Mouse (Mus musculus): ENCODE results near the gene Gabrd.
A peak's percentile ranks its signal among the peaks of the same experiment; 100 is the strongest.

The Gabrd gene

DNA sequence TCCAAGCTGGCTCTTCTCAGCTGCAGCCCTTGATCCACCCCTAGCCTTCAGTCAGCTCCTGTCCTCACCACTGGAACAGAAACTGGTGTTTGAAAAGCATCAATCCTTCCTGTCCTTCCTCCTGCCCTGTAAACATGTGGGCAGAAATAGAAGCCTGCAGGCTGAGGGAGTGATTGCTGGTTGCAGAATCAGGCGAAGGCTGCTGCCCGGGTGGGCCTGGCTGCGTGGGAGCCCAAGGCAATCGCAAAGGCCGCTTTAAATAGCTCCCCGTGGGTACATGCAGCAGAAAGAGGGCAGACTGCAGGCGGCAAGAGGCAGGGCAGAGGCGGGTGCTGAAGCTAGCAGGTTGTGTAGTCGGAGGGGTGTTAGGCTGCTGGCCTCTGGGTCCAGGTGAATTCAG is 15.2 kb downstream of the Gabrd start:
- no peak for DNase-seq (ENCODE audit: low spot score)

DNA sequence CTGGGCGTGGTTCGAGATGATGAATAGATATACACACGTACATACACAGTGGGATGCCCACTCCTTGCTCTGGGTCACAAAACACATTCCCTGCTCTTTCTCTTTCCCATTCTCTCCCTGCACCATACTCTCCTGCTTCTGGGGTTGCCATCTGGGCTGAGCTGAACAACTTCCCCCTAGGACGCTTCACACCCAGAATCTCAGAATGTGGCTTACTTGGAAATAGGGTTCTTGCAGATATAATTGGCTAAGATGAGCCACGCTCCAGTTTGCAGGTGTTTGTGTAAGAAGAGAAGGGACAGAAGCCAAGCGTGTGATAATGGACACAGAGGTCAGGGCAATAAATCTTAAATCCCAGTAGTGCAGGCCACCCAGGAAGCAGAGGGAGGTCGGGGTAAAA is 15.9 kb downstream of the Gabrd start:
- no peak for DNase-seq (ENCODE audit: low spot score)

DNA sequence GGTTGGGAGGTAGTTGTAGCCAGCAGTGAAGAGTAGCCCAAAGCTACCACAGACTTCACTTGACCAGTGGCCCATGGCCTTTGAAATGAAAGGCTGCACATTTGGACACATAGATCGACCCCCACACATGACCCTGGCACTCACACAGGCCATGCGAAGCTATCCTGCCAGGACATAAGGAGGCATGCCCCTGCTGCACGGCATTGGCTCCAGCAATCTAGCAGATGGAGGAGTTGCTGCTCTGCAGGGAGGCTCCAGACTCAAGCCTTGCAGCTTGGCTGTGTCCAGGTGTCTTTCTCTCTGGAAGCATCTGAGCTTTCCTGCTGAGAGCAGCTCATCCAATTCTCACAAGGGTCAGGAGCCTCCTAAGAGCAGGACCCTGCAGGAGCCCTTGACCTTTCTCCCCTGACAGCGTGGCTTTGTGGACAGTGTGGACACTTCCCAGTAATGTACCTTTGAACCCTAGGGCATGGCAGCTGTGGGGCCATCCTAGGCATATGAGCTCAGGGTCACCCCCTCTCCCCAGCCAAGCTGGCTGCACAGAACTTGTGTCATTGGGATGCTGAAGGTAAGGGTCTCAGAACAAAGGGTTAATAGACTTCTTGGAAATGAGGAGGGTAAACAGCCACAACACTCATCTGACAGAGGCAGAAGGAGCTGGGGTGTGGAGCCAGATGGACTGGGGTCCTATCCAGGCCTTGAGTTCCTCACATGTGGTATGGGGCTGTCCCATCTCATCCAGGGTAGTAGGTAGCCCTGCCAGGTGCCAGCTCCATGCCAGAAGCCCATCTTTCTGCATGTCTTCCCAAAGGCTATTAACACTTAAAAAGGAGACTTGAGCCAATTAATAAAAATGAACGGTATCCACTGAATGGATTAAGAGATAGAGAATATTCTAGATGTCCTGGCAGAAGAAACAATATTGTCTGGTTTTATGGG is 25.8 kb downstream of the Gabrd start:
- DNase-seq (ENCODE audit: low spot score), result no peak

DNA sequence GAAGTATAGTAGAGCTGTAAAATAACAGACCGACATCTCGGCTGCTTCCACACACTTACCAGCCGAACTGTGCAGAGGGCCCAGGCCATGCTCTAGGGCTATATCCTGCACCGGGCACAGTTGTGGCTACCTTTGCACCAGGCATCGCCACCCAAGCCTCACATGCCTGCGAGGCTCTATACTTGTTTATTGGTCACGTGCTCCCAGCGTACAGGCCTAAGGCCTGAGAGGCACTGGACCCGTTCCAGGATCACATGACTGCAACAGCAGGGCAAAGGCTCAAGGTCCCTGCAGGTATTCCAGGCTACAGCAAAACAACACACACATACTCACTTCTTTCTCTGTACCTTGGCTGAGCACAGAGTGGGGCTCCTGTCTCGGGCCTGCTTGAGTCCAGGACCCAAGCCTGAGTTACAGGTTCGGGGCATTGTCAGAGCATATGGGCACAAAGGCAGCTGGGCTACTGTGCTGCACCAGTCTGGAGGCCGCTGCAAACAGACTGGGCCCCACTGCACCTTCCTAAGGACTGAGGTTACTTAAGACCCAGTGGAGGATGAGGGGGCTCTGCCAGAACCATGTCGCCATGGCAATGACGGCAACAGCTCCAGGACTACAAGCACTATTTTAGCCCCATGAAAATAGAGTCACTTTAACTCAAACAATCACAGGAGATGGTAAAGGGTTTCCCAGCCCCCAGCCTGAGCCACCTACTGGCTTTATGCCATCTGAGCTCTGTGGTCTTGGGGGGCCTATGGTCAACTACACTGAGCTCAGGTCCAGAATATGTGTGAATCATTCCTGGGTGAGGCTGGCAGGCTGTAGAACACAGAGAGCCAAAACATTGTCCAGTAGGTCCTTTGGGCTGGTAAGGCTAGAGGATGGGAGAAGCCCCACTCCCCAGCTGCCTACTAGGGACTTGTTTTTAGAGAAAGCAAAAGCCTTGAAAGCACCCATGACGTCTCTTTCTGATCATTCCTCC is 26.9 kb downstream of the Gabrd start:
- DNase-seq (ENCODE audit: low spot score), result no peak

DNA sequence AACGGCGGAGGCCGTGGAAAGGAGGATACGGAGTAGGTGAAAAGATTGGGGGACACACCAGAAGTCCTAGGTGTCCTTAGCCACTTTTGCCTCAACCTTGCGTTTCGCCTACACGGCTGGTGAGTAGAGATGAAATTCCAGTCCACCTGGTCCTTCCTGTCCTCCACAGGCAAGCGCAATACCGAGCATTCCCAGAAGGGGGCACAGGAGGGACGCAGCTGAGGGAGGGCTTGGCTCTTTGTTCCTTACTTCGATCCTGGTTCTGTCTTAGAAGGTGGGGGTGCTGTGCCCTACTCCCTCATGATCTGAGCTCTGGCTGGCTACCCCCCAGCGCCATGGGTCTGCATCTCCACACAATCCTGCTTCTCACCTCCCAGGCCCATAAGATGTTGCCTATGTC is 29.2 kb downstream of the Gabrd start:
- DNase-seq (ENCODE audit: low spot score), result peak; percentile 18

DNA sequence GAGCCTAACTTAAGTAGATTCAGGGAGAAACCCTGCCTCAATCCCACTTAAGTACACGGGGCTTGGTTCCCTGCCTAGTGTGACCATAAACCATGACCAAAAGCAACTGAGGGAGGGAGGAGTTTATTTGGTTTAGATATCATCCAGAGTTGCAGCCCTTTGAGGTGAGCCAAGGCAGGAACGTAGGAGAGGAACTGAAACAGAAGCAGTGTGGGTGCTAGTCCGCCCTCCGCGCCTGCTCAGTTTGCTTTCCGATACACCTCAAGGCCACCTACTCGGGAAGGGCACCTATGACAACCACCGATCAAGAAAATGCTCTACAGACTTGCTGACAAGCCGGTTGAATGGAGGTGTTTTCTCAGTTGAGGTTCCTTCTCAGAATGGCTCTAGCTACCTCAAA is 30.2 kb downstream of the Gabrd start:
- no peak for DNase-seq (ENCODE audit: low spot score)

DNA sequence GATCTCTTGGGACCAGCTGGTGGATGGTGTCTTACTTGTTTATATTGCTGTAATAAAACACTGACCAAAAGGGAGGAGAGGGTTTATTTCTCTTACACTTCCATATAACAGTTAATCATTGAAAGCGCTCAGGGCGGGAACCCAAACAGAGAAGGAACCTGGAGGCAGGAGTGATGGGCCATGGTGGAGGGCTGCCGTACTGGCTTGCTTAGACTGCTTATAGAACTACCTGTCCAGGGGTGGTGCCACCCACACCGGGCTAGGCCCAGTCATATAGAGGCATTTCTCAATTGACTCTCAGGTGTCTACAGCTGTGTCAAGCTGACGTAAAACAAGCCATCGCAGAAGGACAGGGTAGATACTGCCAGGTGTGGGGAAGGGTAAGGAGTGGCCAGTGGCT is 31.1 kb downstream of the Gabrd start:
- DNase-seq (ENCODE audit: low spot score), result no peak

DNA sequence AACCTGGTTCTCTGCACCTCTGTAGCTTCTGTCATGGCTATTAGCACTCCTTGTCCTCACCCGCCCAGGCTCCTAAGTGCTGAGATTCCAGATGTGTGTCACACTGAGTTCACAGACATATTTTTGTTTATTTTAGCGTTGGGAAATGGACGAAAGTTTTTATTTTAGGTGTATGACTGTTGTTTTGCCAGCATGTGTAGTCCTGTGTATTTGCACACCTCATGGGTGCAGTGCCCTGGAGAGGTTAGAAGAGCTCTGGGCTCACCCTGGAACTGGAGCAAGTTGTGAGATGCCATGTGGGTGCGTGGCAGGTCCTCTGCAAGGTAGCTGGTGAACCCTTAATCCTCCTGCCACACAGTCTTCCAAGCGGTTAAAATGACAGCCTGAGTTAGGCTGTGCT is 35.5 kb downstream of the Gabrd start:
- no peak for DNase-seq (ENCODE audit: low spot score)

DNA sequence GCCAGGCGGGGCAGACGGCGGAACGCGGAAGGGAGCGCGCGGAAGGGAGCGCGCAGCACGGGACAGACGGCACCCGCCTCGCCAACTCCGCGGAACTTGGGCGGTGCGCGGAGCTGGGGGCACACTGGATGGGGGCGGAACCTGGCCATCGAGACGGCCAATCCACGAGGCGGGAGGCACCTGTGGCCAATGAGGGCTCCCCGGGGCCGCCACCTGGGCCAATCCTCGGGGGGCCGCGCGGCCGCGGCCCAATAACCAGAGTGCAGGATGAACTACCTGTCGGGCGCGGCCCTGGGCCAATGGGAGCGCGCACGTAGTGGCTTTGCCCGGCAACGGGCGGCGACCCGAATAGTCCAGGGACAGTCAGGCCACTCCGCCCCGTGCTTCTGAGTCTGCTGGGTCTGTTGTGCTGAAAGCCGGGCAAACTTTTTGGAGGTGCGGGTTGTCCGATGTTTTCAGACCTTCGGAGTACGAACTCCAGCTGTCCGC is 36.6 kb downstream of the Gabrd start, which contains the start of gene Prkcz:
Gene Prkcz, minus strand, starts transcription at position 59 of the 489 bp plus-strand sequence.
- DNase-seq (ENCODE audit: low spot score), result no peak

DNA sequence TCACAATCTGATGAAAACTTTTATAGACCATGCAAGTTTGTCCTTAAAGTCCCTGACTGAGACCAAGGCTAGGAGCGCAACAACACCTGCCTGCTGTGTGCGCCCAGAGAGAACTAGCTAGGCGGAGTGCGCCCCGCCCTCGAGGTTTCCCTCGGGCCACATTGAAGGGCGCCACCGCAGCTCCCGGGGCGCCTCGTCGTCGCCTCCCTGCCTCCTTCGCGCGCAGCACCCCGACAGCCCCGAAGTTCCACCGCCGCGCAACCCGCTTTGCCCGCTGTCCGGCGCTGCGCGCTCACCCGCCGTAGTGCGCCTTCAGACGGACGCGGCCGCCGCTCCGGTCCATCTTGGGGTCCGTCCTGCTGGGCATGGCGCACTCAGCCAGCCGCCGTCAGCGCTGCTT is 37.1 kb downstream of the Gabrd start:
- DNase-seq (ENCODE audit: low spot score), result no peak

DNA sequence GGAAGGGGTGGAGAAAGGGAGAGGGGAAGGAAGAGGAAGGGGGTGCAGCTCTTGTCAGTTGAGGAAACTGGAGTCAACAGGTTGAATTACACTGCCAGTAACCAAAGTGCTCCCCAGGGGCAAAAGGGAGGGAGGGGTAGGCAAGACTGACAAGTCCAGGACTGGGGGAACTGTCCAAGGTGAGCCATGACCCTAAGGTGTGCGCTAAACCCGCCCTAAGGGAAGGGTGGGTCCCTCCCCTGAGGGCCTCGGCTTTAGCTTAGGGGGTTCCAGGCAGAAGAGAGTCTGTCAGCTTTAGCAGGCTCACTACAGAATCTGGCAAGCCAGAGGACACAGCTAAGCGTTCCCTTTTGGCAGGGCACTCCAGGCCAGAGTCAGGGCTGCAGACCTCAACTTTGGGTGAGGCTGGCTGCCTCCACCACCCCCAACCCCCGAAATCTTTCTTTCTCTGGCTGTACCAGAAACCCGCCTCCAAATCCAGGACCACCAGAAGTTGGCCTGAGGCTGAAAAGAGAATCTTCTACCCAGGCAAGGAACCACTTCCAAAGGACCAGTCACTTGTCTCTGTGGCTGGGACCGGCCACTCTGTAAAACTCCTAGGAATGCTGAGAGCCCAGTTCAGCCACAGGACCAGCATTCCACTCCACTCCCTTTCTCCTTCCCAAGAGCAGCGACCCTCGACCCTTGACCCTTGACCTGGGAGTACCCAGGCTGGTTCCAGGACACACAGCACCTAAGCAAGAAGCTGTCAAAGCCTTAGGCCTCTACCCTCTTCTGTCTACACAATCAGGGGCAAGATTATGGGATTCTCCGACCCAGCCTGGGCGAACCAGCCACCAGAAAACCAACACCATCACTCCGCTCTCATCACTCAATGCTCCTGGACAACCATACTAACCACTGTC is 38.1 kb downstream of the Gabrd start:
- DNase-seq (ENCODE audit: low spot score), result no peak

DNA sequence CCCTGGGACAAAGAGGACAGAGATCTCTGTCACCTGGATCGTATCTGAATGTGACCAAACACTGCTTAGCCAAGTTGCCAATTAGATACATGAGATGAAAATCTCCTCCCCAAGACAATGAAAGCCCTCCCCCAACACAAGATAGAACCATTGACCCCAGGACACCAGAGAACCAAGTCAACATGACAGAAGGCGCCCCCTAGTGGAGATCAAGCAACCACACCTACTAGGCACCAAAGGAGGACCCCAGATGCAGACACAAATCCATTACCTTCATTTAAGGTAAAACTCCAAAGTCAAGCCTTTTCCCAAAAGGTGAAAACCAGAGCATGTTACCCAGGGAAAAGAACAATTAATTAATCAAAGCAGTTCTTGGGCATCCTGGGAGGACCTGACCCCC is 40.3 kb downstream of the Gabrd start:
- DNase-seq (ENCODE audit: low spot score), result peak; percentile 15

DNA sequence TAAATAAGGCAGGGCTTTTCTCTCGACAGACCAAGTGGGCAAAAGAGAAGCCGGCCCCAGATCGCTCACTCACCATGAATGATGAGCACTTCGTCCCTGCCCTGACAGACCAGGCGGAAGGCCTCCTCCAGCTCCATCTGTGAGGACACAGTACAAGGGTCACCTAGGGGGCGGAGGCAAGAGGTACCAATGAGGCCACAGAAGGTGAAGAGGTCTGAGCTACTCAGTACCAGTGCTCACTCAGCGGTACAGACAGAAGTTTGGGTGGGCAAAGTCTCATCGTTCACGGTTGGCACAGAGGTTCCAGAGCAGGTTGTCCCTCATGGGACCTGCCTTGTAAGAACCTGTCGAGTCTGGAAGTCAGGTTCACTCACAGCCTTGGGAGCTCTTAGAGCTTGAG is 41.6 kb downstream of the Gabrd start:
- no peak for DNase-seq (ENCODE audit: low spot score)

DNA sequence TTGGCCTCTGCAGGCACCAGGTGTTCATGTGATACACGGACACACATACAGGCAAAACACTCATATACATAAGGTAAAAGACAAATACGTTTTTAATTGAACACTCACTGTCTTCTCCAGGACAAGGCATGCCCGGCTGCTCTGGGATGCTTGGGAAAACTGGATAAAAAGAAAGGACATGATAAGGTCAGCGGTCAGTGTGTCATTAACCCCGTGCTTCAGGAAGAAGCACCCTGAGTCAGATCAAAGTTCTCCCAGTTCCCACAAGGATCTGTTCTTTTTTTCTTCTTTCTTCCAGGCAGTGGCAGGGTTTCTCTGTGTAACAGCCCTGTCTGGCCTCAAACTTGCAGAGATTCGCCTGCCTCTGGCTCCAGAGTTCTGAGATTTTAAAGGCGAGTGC is 43.4 kb downstream of the Gabrd start:
- DNase-seq (ENCODE audit: low spot score), result no peak

DNA sequence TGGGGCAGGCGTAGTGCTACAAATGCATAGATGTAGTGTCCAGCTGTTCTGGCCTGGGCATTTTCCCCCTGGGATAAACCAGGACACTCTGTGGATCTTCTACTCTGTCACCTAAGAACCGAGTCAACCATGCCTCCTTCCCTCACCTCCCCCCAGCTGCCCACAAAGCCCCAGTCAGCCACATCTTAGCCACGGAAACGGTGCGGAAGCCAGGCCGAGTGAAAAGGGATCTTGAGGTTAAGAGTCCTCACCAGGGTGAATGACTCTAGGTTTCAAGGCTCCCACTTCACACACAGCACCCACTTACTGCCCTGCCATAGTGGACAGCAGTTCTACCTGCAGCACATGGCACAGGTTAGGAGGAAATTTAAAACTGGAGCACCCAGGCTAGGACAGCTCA is 43.9 kb downstream of the Gabrd start:
- no peak for DNase-seq (ENCODE audit: low spot score)

DNA sequence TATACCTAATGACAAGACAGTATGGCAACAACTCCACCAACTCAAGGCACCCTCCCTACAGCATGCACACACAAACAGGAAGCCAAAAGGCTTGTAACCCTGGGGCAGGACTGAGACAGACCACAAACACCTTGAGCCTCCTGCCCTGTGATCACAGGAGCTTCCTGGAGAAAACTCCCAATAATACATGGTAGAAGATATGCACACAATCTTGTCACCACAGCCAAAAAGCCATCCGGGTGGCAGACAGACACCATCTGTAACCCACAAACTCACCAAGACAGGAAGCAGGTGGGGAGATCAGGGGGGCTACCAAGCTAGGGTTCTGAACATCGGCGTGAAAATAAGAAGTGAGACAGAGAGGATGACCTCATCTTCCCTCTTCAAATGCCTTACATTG is 45.3 kb downstream of the Gabrd start:
- no peak for DNase-seq (ENCODE audit: low spot score)

DNA sequence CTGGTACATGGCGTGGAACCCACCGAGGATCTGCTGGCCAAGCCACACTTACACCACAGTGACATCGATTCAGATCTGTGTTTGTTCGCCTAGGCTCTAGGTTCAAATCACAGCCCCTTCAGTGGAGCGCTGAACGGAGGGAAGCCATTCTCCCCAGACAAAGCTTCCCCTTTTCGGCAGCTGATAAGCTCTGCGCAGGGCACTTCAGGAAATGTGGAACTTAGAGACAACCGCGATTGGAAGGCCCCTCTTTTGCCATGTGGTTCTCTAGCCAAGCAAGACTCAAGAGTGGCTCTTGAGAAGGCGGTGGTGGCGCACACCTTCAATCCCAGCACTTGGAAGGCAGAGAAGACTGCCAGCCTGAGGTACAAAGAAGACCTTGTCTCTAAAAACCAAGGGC is 51.6 kb downstream of the Gabrd start:
- DNase-seq (ENCODE audit: low spot score), result no peak

DNA sequence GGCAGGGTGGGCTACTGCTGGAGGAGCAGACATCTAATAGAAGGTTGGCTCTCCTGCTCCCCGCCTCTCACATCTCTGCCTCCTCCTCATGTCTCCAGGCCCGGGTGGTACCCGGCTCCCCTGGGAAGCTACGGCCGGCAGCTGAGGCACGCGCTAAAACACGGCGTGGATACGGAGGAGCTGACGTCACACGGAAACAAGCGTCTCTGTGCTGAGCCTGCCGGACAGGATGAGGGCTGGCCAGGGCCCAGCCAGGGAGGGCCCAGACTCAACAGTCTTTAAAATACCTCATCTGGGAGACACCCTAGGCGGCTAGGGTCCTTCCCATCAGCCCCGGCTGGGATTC is 52.3 kb downstream of the Gabrd start:
- DNase-seq (ENCODE audit: low spot score), result no peak

DNA sequence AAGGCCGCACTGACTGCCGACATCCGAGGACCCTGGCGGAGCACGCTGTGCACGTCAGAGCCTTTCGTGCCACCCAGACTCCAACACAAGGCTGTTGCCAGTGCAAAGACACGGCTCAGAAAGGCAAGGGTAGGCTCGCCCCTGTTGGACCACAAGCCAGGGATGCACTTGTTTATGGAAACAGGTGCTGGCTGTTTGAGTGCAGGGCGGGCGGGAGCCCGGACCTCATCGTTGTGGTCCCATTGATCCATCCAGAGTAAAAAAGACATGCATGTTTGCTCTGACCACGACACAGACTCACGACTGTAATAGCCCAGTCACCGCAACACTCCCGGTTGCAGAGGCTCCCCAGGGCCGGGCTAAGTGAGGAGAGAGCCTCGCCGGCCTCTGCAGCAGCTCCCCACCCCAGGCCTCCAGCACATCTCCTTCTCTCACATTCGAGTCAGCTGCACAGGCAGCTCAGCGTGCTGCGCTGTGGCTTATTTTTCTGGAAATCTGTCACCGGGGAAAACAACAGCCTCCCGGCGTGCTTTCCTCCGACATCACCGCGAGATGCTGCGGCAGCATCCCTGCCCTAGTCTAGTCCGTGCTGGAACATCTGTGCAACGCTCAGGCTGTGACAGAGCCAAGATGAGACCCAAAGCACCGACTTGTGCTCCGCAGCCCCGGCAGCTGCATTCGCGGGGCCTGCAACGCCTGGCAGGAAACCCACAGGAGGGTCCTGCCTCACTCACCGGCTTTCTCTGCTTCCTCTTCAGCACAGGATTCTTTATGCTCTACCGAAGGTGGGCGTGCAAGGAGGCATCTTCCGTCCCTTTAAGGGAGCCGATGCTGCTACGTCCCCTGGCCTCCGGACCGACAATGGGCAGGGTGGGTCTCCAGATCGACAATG is 53.0 kb downstream of the Gabrd start:
- DNase-seq (ENCODE audit: low spot score), result no peak

DNA sequence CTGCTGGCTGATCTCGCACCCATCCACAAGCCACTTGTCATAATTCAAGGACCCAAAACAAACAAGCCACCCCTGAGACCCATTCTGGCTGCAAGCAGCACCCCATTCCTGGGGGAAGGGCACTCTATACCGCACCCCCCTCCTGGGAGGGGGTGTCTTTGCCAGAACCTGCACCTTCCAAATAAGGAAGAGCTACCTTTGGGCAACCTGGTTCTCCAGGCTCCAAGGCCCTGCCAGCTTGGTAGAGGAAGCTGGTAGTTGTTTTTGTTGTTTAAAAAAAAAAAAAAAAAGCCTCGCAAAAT is 53.7 kb downstream of the Gabrd start:
- no peak for DNase-seq (ENCODE audit: low spot score)

Data from c-Kit-positive CD71-positive TER-119-positive erythroid progenitor cells, embryonic 14.5 days (primary cell).